ENCODE assay signal across 20 mouse cellular contexts in genomic region chr7:98574271-98574670, GRCm38 (mm10).
DNase-seq lines count a peak whose midpoint lies in the region; ATAC-seq and TF ChIP-seq lines count a peak whose summit lies in the region.
"Had no signal": no experiment of that assay in that cellular context is flagged by ENCODE, and none has a peak within 500 bp of the region (broad histone marks: within the 10 kb centered on the region; RNA-seq: fewer than 3 reads in every experiment).

No protein-coding gene starts in this region.

- WGBS in hindbrain, embryonic 10.5 days, result 92% methylated on average over 7 of the region's 7 CpGs
- WGBS in hindbrain, postnatal 0 days, result 91% methylated on average over 7 of the region's 7 CpGs
- 73% methylated on average over 7 of the region's 7 CpGs for WGBS in liver, postnatal 0 days (ENCODE audit: insufficient replicate concordance)
- 78% methylated on average over 7 of the region's 7 CpGs for WGBS in liver, embryonic 12.5 days (ENCODE audit: insufficient replicate concordance)
- WGBS in embryonic facial prominence, embryonic 10.5 days, result 89% methylated on average over 7 of the region's 7 CpGs

- no peak overlapping the region for H3K4me2 ChIP-seq in hindbrain, postnatal 0 days (ENCODE audit: low read depth, low read length)
- H3K4me2 ChIP-seq in liver, postnatal 0 days (ENCODE audit: low read depth, low read length), result no peak overlapping the region
- H3K4me2 ChIP-seq in liver, embryonic 12.5 days, result no peak overlapping the region
- H3K4me2 ChIP-seq: embryonic facial prominence, embryonic 15.5 days; forebrain, embryonic 13.5 days; heart, embryonic 15.5 days; hindbrain, embryonic 13.5 days; limb, embryonic 12.5 days; midbrain, embryonic 12.5 days; neural tube, embryonic 13.5 days had no signal

- no peak for TF ChIP-seq CTCF in hindbrain, postnatal 0 days (IDR thresholded peaks at IDR 0.05; ENCODE audit: low read depth)
- TF ChIP-seq CTCF in liver, postnatal 0 days (IDR thresholded peaks at IDR 0.05; ENCODE audit: low read depth), result no peak

- H3K4me3 ChIP-seq in hindbrain, embryonic 10.5 days, result no peak overlapping the region
- no peak overlapping the region for H3K4me3 ChIP-seq in hindbrain, postnatal 0 days (ENCODE audit: low read length)
- no peak overlapping the region for H3K4me3 ChIP-seq in liver, postnatal 0 days (ENCODE audit: low read depth, low read length)
- H3K4me3 ChIP-seq in liver, embryonic 12.5 days, result no peak overlapping the region
- no peak overlapping the region for H3K4me3 ChIP-seq in embryonic facial prominence, embryonic 10.5 days
- H3K4me3 ChIP-seq: embryonic facial prominence, embryonic 15.5 days; forebrain, embryonic 13.5 days; heart, embryonic 15.5 days; hindbrain, embryonic 13.5 days; limb, embryonic 12.5 days; midbrain, embryonic 12.5 days; neural tube, embryonic 13.5 days had no signal

- no peaks in the 10 kb centered on the region for H3K36me3 ChIP-seq in hindbrain, embryonic 10.5 days
- H3K36me3 ChIP-seq in hindbrain, postnatal 0 days (ENCODE audit: insufficient read depth, low read length), result no peaks in the 10 kb centered on the region
- no peaks in the 10 kb centered on the region for H3K36me3 ChIP-seq in liver, postnatal 0 days (replicated peaks; ENCODE audit: insufficient read depth, low read length)
- no peaks in the 10 kb centered on the region for H3K36me3 ChIP-seq in liver, embryonic 12.5 days
- no peaks in the 10 kb centered on the region for H3K36me3 ChIP-seq in embryonic facial prominence, embryonic 10.5 days (replicated peaks)
- H3K36me3 ChIP-seq: embryonic facial prominence, embryonic 15.5 days; heart, embryonic 15.5 days; hindbrain, embryonic 13.5 days; limb, embryonic 12.5 days; midbrain, embryonic 12.5 days; neural tube, embryonic 13.5 days had no signal

- H3K4me1 ChIP-seq in hindbrain, embryonic 10.5 days (replicated peaks), result peaks cover 37% of the 10 kb centered on the region
- H3K4me1 ChIP-seq in hindbrain, postnatal 0 days (ENCODE audit: insufficient read depth, low read length), result no peaks in the 10 kb centered on the region
- peaks cover 4% of the 10 kb centered on the region; the same call in 1 of the 2 replicates for H3K4me1 ChIP-seq in liver, postnatal 0 days (ENCODE audit: insufficient read depth)
- H3K4me1 ChIP-seq in liver, embryonic 12.5 days, result peaks cover 29% of the 10 kb centered on the region
- peaks cover 39% of the 10 kb centered on the region for H3K4me1 ChIP-seq in embryonic facial prominence, embryonic 10.5 days
- H3K4me1 ChIP-seq: forebrain, embryonic 13.5 days had no signal

- H3K9me3 ChIP-seq in hindbrain, embryonic 10.5 days, result no peaks in the 10 kb centered on the region
- H3K9me3 ChIP-seq in hindbrain, postnatal 0 days (ENCODE audit: low read length), result no peaks in the 10 kb centered on the region
- no peaks in the 10 kb centered on the region for H3K9me3 ChIP-seq in liver, postnatal 0 days (ENCODE audit: low read length)
- no peaks in the 10 kb centered on the region for H3K9me3 ChIP-seq in liver, embryonic 12.5 days (replicated peaks)
- no peaks in the 10 kb centered on the region for H3K9me3 ChIP-seq in embryonic facial prominence, embryonic 10.5 days
- H3K9me3 ChIP-seq: embryonic facial prominence, embryonic 15.5 days; forebrain, embryonic 13.5 days; heart, embryonic 15.5 days; hindbrain, embryonic 13.5 days; limb, embryonic 12.5 days; midbrain, embryonic 12.5 days; neural tube, embryonic 13.5 days had no signal

- ATAC-seq in hindbrain, postnatal 0 days, result no peak
- ATAC-seq in liver, postnatal 0 days, result no peak
- no peak for ATAC-seq in liver, embryonic 12.5 days
- ATAC-seq: forebrain, embryonic 13.5 days; intestine, postnatal 0 days; Patski had no signal

- H3K27me3 ChIP-seq in hindbrain, embryonic 10.5 days (ENCODE audit: insufficient read depth, poor library complexity, severe bottlenecking), result no peaks in the 10 kb centered on the region
- H3K27me3 ChIP-seq in hindbrain, postnatal 0 days (ENCODE audit: insufficient read depth, low read length), result no peaks in the 10 kb centered on the region
- no peaks in the 10 kb centered on the region for H3K27me3 ChIP-seq in liver, postnatal 0 days (ENCODE audit: insufficient read depth, low read length)
- no peaks in the 10 kb centered on the region for H3K27me3 ChIP-seq in liver, embryonic 12.5 days (replicated peaks)
- no peaks in the 10 kb centered on the region for H3K27me3 ChIP-seq in embryonic facial prominence, embryonic 10.5 days (replicated peaks; ENCODE audit: low read depth, poor library complexity, severe bottlenecking)
- H3K27me3 ChIP-seq: embryonic facial prominence, embryonic 15.5 days; forebrain, embryonic 13.5 days; heart, embryonic 15.5 days; hindbrain, embryonic 13.5 days; limb, embryonic 12.5 days; midbrain, embryonic 12.5 days; neural tube, embryonic 13.5 days; Patski had no signal

- 0 out of 2 replicates have a peak overlapping the region, but pooled peaks have one; percentile 73 for H3K27ac ChIP-seq in hindbrain, embryonic 10.5 days
- H3K27ac ChIP-seq in hindbrain, postnatal 0 days, result no peak overlapping the region
- H3K27ac ChIP-seq in liver, postnatal 0 days (ENCODE audit: low read depth), result peak overlapping the region; percentile 52
- H3K27ac ChIP-seq in liver, embryonic 12.5 days, result no peak overlapping the region
- 0 out of 2 replicates have a peak overlapping the region, but pooled peaks have one; percentile 26 for H3K27ac ChIP-seq in embryonic facial prominence, embryonic 10.5 days (replicated peaks)
- H3K27ac ChIP-seq: embryonic facial prominence, embryonic 15.5 days; forebrain, embryonic 13.5 days; hindbrain, embryonic 13.5 days; limb, embryonic 12.5 days; macrophage; midbrain, embryonic 12.5 days had no signal

- no peak for DNase-seq in hindbrain, embryonic 10.5 days (ENCODE audit: low spot score)
- DNase-seq in hindbrain, postnatal 0 days (ENCODE audit: low spot score), result no peak
- no peak for DNase-seq in liver, postnatal 0 days
- DNase-seq in embryonic facial prominence, embryonic 10.5 days (ENCODE audit: low spot score), result no peak
- peak; percentile 63 for DNase-seq in thymus, postnatal 14 days
- DNase-seq in adrenal gland, adult 8-10 months, result no peak
- no peak for DNase-seq in right cerebral cortex, adult 2 months (ENCODE audit: low spot score in 2 of 2)
- DNase-seq: cerebellum, adult 9-11 months; gastrocnemius, postnatal 36 days had no signal

- H3K9ac ChIP-seq in hindbrain, postnatal 0 days (replicated peaks; ENCODE audit: low read length), result no peak overlapping the region
- H3K9ac ChIP-seq in liver, postnatal 0 days (replicated peaks), result no peak overlapping the region
- no peak overlapping the region for H3K9ac ChIP-seq in liver, embryonic 12.5 days
- H3K9ac ChIP-seq: embryonic facial prominence, embryonic 15.5 days; forebrain, embryonic 13.5 days; heart, embryonic 15.5 days; hindbrain, embryonic 13.5 days; limb, embryonic 12.5 days; midbrain, embryonic 12.5 days; neural tube, embryonic 13.5 days had no signal

- no peak for TF ChIP-seq EP300 in liver, postnatal 0 days (IDR thresholded peaks at IDR 0.05; ENCODE audit: low read depth)

Comparison
In these comparisons a context has a peak if more than half of its experiments do, and no peak if none do; other contexts are left out.
1. H3K27ac ChIP-seq: peak in hindbrain, embryonic 10.5 days (single experiment), liver, postnatal 0 days (single experiment) and embryonic facial prominence, embryonic 10.5 days (single experiment); none in hindbrain, postnatal 0 days (single experiment) and liver, embryonic 12.5 days (single experiment).